Mouse (Mus musculus): ENCODE measurements at regions not wholly inside any gene's neighbourhood (a gene's known extent, or its start where the extent isn't known, plus 50 kb on each side); places are given as distances from the start of the nearest gene placed in this dataset.

GRCm38 (mm10) chr13:51277515-51277914, 106.7 kb downstream of the Nxnl2 start:
- Histone ChIP-seq H3K4me3 (no peak overlapping the region), H3K4me1 (replicated peaks) (peaks cover 19% of the 10 kb centered on the region), H3K27ac (no peak overlapping the region), H3K27me3 (no peaks in the 10 kb centered on the region), H3K9me3 (no peaks in the 10 kb centered on the region), H3K9ac (no peak overlapping the region), H3K4me2 (no peak overlapping the region), H3K36me3 (no peaks in the 10 kb centered on the region)
- ATAC-seq (ENCODE audit: low FRiP score), result no peak
- WGBS, result 79% methylated on average over 10 of the region's 10 CpGs

GRCm38 (mm10) chr13:51279642-51280387, 109.0 kb downstream of the Nxnl2 start:
- Histone ChIP-seq H3K27ac (peak overlapping the region; percentile 46; the same call in 1 of the 2 replicates), H3K4me3 (no peak overlapping the region), H3K9me3 (no peaks in the 10 kb centered on the region), H3K36me3 (no peaks in the 10 kb centered on the region), H3K4me2 (no peak overlapping the region), H3K9ac (no peak overlapping the region), H3K4me1 (replicated peaks) (peaks cover 19% of the 10 kb centered on the region), H3K27me3 (no peaks in the 10 kb centered on the region)
- 35% methylated on average over 8 of the region's 8 CpGs for WGBS
- ATAC-seq (ENCODE audit: low FRiP score), result peak; percentile 57

- Histone ChIP-seq H3K4me3 (no peak overlapping the region), H3K4me1 (replicated peaks) (peaks cover 19% of the 10 kb centered on the region), H3K27me3 (no peaks in the 10 kb centered on the region), H3K27ac (peak overlapping the region; percentile 46; the same call in 1 of the 2 replicates), H3K9ac (no peak overlapping the region), H3K36me3 (no peaks in the 10 kb centered on the region), H3K4me2 (no peak overlapping the region), H3K9me3 (no peaks in the 10 kb centered on the region)
- 43% methylated on average over 8 of the region's 8 CpGs for WGBS
- peak; percentile 61; the same call in 1 of the 2 replicates for ATAC-seq (ENCODE audit: low FRiP score)
These were observed 109.5 kb downstream of the Nxnl2 start for GRCm38 (mm10) chr13:51280388-51280753.

GRCm38 (mm10) chr13:51284679-51285078, 113.9 kb downstream of the Nxnl2 start:
- no peak for ATAC-seq (ENCODE audit: low FRiP score)
- no peak overlapping the region for H3K4me3 ChIP-seq
- no peaks in the 10 kb centered on the region for H3K27me3 ChIP-seq
- no peak overlapping the region for H3K9ac ChIP-seq
- no peak overlapping the region for H3K4me2 ChIP-seq
- H3K4me1 ChIP-seq (replicated peaks), result peaks cover 13% of the 10 kb centered on the region
- no peaks in the 10 kb centered on the region for H3K9me3 ChIP-seq
- no peaks in the 10 kb centered on the region for H3K36me3 ChIP-seq
- no peak overlapping the region for H3K27ac ChIP-seq

- WGBS, result 75% methylated on average over 4 of the region's 4 CpGs
These were observed 118.6 kb downstream of the Nxnl2 start for GRCm38 (mm10) chr13:51289442-51289841.

GRCm38 (mm10) chr13:51290021-51290424, 118.4 kb upstream of the S1pr3 start:
- H3K4me3 ChIP-seq, result no peak overlapping the region
- WGBS, result 75% methylated on average over 7 of the region's 7 CpGs
- H3K4me1 ChIP-seq (replicated peaks), result no peaks in the 10 kb centered on the region
- 0 out of 2 replicates have a peak, but pooled peaks have one; percentile 39 for ATAC-seq (ENCODE audit: low FRiP score)
- H3K9ac ChIP-seq, result no peak overlapping the region
- H3K36me3 ChIP-seq, result no peaks in the 10 kb centered on the region
- no peak overlapping the region for H3K4me2 ChIP-seq
- peak overlapping the region; percentile 64 for H3K27ac ChIP-seq
- no peaks in the 10 kb centered on the region for H3K27me3 ChIP-seq
- no peaks in the 10 kb centered on the region for H3K9me3 ChIP-seq

More at GRCm38 (mm10) chr13:51289442-51289841, 118.6 kb downstream of the Nxnl2 start:
- no peak for ATAC-seq (ENCODE audit: low FRiP score)
- H3K9ac ChIP-seq, result no peak overlapping the region
- no peak overlapping the region for H3K4me2 ChIP-seq
- no peaks in the 10 kb centered on the region for H3K9me3 ChIP-seq
- H3K36me3 ChIP-seq, result no peaks in the 10 kb centered on the region
- H3K27me3 ChIP-seq, result no peaks in the 10 kb centered on the region
- H3K4me1 ChIP-seq (replicated peaks), result no peaks in the 10 kb centered on the region
- no peak overlapping the region for H3K4me3 ChIP-seq
- H3K27ac ChIP-seq, result peak overlapping the region; percentile 53; the same call in 1 of the 2 replicates

- Histone ChIP-seq H3K9ac (no peak overlapping the region), H3K4me1 (replicated peaks) (0 out of 2 replicates have a peak, but pooled peaks cover 1% of the 10 kb centered on the region), H3K27me3 (no peaks in the 10 kb centered on the region), H3K4me2 (no peak overlapping the region), H3K4me3 (no peak overlapping the region), H3K27ac (no peak overlapping the region), H3K9me3 (no peaks in the 10 kb centered on the region), H3K36me3 (no peaks in the 10 kb centered on the region)
- ATAC-seq (ENCODE audit: low FRiP score), result no peak
- WGBS, result 70% methylated on average over 6 of the region's 6 CpGs
These were observed 117.5 kb upstream of the S1pr3 start for GRCm38 (mm10) chr13:51290926-51291325.

- no peak overlapping the region for H3K4me2 ChIP-seq
- H3K4me1 ChIP-seq (replicated peaks), result 0 out of 2 replicates have a peak, but pooled peaks cover 9% of the 10 kb centered on the region
- ATAC-seq (ENCODE audit: low FRiP score), result no peak
- peaks cover 1% of the 10 kb centered on the region; the same call in 1 of the 2 replicates for H3K9me3 ChIP-seq
- WGBS, result 86% methylated on average over 4 of the region's 4 CpGs
- no peaks in the 10 kb centered on the region for H3K36me3 ChIP-seq
- no peak overlapping the region for H3K27ac ChIP-seq
- H3K4me3 ChIP-seq, result no peak overlapping the region
- H3K27me3 ChIP-seq, result no peaks in the 10 kb centered on the region
- H3K9ac ChIP-seq, result no peak overlapping the region
These were observed 115.4 kb upstream of the S1pr3 start for GRCm38 (mm10) chr13:51293047-51293446.

GRCm38 (mm10) chr13:51295872-51296271, 112.6 kb upstream of the S1pr3 start:
- Histone ChIP-seq H3K36me3 (no peaks in the 10 kb centered on the region), H3K4me1 (replicated peaks) (0 out of 2 replicates have a peak, but pooled peaks cover 9% of the 10 kb centered on the region), H3K4me3 (no peak overlapping the region), H3K9ac (no peak overlapping the region), H3K27ac (no peak overlapping the region), H3K4me2 (no peak overlapping the region), H3K9me3 (peaks cover 4% of the 10 kb centered on the region; the same call in 1 of the 2 replicates), H3K27me3 (no peaks in the 10 kb centered on the region)
- WGBS, result 80% methylated on average over 3 of the region's 3 CpGs
- no peak for ATAC-seq (ENCODE audit: low FRiP score)

GRCm38 (mm10) chr13:51297231-51297880, 111.1 kb upstream of the S1pr3 start:
- no peak for ATAC-seq (ENCODE audit: low FRiP score)

GRCm38 (mm10) chr13:51299047-51299760, 109.2 kb upstream of the S1pr3 start:
- peaks cover 4% of the 10 kb centered on the region; the same call in 1 of the 2 replicates for H3K9me3 ChIP-seq
- H3K4me1 ChIP-seq (replicated peaks), result 0 out of 2 replicates have a peak, but pooled peaks cover 9% of the 10 kb centered on the region
- H3K36me3 ChIP-seq, result no peaks in the 10 kb centered on the region
- ATAC-seq (ENCODE audit: low FRiP score), result no peak
- no peak overlapping the region for H3K9ac ChIP-seq
- H3K27me3 ChIP-seq, result no peaks in the 10 kb centered on the region
- H3K4me2 ChIP-seq, result no peak overlapping the region
- WGBS, result 90% methylated on average over 4 of the region's 4 CpGs
- no peak overlapping the region for H3K27ac ChIP-seq
- no peak overlapping the region for H3K4me3 ChIP-seq

More at GRCm38 (mm10) chr13:51297231-51297880, 111.1 kb upstream of the S1pr3 start:
- no peaks in the 10 kb centered on the region for H3K27me3 ChIP-seq
- H3K4me3 ChIP-seq, result no peak overlapping the region
- H3K27ac ChIP-seq, result no peak overlapping the region
- peaks cover 4% of the 10 kb centered on the region; the same call in 1 of the 2 replicates for H3K9me3 ChIP-seq
- 0 out of 2 replicates have a peak, but pooled peaks cover 9% of the 10 kb centered on the region for H3K4me1 ChIP-seq (replicated peaks)
- H3K36me3 ChIP-seq, result no peaks in the 10 kb centered on the region
- no peak overlapping the region for H3K9ac ChIP-seq
- 94% methylated on average over 13 of the region's 13 CpGs for WGBS
- no peak overlapping the region for H3K4me2 ChIP-seq

GRCm38 (mm10) chr13:51301476-51301875, 107.0 kb upstream of the S1pr3 start:
- H3K36me3 ChIP-seq, result no peaks in the 10 kb centered on the region
- peaks cover 4% of the 10 kb centered on the region; the same call in 1 of the 2 replicates for H3K9me3 ChIP-seq
- H3K4me3 ChIP-seq, result no peak overlapping the region
- H3K4me2 ChIP-seq, result no peak overlapping the region
- no peak overlapping the region for H3K9ac ChIP-seq
- no peak for ATAC-seq (ENCODE audit: low FRiP score)
- no peaks in the 10 kb centered on the region for H3K27me3 ChIP-seq
- no peak overlapping the region for H3K27ac ChIP-seq
- WGBS, result 79% methylated on average over 7 of the region's 7 CpGs
- 0 out of 2 replicates have a peak, but pooled peaks cover 6% of the 10 kb centered on the region for H3K4me1 ChIP-seq (replicated peaks)

Data from hindbrain, embryonic 13.5 days (tissue).